Mouse (Mus musculus): Measurements from ENCODE around the gene Lysmd3.
"Not testable (repeated sequence)": the region's sequence is repeated elsewhere in the genome, so short reads cannot be mapped to it uniquely, and the experiment has no call there.

The Lysmd3 gene

DNA sequence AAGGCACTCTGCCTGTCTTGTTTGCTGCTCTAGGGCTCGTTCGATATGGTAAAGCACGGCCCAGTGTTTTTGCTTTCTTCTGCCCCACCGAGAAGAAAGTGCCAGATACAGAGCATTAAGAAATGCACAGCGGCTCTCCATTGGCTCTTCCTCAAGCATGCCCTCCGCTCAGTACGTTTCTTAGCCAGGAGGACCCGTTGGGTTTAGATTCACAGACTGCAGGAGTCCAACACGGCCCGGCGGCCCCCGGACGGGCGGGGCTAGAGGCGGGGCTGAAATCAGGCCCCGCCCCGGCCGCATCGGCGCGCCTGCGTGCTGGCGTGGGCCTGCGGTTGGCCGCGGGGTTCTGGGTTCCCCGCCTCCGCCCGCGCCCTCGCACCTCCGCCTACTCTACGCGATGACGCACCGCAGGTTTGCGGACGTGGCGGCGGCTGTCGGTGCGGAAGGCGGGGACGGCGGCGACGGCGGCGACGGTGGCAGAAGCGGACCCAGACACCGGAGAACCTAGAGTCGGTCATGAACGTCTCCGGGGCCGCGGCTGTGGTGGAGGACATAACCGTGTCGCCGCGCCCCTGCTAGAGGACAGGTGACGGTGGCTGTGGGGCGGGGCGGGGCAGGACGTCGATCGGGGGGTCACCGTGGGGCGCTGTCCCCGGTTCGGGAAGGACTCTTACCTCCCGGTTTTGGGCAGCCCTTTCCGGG lies at the start of gene Lysmd3:
Gene Lysmd3 (plus strand): TSS at position 313 of the 702 bp plus-strand sequence.
- peak; percentile 80 for DNase-seq (ENCODE audit: low read depth)

DNA sequence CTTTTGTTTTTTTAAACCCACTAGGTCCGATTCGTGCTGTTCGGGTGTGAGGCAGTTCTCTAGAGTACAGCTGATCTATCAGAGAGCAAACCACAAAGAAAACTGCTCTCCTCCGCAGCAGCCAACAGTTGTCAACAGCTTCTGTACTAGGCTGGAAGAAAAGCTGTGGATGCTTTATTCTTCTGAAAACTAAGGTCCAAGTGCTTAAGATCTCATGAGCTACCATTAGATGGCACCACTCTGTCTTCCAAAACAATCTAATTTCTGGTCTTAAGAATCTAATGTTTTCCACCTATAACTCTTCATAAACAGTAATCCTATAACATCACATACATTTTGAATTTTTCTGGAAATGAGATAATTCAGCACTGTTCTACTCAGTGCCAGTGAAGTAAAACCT lies 47.1 kb upstream of the Lysmd3 start:
- DNase-seq (ENCODE audit: low read depth) = no peak

DNA sequence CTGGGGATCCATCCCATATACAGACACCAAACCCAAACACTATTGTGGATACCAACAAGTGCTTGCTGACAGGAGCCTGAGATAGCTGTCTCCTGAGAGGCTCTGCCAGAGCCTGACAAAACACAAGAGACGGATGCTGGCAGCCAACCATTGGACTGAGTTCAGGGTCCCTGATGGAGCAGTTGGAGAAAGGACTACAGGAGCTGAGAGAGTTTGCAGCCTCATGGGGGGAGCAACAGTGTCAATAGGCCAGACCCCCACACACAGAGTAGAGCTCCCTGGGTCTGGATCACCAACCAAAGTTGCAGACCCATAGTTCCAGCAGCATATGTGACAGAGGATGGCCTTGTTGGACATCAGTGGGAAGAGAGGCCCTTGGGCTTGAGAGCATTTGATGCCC lies 29.6 kb upstream of the Lysmd3 start:
- DNase-seq (ENCODE audit: low read depth) = not testable (repeated sequence)

DNA sequence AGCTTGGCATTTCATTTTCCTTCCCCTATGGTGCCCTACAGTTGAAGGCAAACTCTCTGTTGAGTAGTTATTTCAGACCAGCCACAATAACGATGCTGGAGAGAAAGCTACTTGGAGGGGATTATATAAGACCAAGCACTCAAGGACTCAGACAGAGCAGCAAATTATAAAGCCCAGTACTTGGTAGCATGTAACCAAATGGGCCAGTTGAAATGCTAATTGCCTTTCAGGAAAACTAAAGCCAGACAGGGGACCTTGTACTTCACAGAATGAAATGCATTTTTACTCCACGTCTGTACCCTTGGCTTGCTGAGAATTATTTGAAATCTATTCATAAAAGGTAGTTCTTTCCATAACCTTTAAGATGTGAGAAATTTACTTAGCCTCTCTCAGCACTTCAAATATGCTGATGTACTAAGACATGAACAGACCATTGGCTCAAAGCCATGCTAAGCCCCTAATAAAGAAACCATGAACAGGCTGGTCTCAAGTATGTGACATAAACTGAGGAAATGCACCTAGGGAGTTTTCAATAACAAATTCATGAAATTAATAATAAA lies 28.8 kb upstream of the Lysmd3 start:
- DNase-seq (ENCODE audit: low read depth) = no peak

DNA sequence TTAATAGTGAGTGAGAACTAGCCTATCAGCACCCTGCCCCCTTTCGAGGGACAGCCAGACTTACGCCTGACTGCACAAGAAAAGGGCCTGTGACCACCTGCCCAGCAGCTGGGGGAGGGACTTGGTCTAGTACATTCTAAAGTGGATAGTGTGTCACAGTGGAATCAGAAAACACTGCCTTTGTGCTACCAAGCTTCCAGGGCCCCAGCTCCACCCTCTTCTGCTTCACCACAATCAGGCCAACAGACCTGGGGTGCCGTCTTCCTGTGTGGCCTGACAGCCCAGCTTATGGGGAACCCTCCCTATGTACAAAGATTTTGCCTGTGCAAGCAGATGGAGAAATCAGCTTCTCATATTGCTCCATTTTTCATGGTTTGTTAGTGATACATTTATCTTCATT lies 28.1 kb upstream of the Lysmd3 start:
- DNase-seq (ENCODE audit: low read depth) = no peak

DNA sequence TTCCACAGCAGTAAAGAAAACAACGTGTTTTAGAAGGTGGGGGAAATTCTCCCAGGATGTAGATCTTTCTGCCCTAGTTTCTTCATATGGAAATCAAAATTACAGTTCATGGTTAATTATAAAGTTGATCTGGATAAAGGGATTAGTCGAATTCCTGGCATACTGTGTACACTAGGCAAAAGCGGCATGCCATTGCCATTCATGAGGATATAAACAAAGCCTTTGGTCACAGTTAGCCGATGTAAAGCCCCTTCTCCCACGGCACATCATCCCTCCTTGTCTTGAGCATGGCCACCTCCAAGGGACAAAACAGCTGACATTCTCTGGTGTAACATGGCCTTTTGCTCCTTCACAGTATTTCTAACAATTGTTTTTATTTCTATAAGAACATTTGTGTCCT lies 26.9 kb upstream of the Lysmd3 start:
- no peak for DNase-seq (ENCODE audit: low read depth)

DNA sequence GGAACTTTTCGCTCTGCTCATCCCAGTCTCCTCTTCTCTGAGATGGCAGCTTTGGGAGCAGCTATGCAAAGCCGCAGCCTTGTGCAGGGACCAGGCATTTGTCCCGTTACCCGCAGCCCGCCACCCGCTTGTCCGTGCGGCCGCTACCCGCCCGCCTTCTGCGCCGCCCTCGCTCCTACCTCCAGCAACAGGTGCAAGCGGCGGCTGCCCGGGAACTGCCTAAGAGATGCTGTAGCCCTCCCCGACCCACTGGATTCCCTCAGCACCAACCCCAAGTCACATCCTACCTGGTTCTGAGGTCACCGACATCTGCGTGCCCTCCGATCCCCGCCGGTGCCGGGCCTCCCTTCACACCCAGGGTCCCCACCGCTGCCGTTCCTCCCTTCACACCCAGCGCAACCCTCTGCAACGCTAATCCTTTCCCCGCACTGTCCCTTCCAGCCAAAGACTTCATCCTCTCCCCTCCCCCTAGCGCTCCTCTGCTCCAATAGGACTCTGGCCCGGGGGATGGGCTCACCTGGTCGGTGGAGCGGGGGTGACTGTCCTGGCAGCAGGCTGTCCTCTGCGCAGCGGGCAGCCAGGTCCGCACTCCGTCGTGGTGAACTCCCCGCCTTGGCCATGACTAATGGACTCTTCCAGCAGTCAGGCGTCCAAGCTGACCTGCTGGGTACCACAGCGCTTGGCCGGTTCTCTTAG lies 24.6 kb upstream of the Lysmd3 start, which contains the start of gene Adgrv1:
Gene Adgrv1 (minus strand): TSS at position 435 of the 696 bp plus-strand sequence.
- DNase-seq (ENCODE audit: low read depth) = no peak

DNA sequence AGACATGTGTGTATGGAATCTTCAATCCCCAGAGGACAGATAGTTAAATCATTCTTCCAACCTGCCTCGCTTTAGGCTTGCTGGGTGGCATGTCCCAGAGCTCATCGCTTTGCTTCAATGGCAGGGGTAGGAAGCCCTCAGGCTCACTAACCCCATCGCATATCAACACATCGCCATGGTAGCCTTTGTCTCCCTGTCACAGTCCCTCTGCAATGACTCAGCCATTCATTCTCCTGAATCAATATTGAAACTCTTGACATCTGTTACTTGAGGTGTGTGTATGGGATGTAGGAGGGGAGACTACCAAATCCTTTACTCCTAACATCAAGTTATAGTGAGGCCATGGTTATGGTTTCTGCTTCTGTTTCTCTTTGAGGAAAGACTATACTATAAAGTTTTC lies 17.8 kb upstream of the Lysmd3 start:
- DNase-seq (ENCODE audit: low read depth) = no peak

DNA sequence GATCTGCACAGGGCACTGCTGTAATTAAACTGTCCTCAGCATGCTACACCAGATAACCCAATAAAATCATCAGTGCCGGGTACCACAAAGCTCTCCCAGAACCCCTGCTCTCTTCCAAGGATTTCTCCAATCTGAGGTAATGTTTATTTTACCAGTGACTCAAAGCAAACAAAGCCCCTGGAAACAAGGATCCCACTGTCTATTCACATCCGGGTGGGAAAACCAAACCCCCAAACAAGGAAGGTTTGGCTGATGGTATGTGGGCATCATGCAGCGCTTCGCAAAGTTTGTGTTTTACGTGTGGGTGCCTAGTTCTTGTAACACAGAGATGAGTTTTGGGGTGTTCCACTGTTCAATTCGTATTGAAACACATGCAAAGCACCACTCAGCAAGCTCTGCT lies 16.6 kb upstream of the Lysmd3 start:
- DNase-seq (ENCODE audit: low read depth) = no peak

DNA sequence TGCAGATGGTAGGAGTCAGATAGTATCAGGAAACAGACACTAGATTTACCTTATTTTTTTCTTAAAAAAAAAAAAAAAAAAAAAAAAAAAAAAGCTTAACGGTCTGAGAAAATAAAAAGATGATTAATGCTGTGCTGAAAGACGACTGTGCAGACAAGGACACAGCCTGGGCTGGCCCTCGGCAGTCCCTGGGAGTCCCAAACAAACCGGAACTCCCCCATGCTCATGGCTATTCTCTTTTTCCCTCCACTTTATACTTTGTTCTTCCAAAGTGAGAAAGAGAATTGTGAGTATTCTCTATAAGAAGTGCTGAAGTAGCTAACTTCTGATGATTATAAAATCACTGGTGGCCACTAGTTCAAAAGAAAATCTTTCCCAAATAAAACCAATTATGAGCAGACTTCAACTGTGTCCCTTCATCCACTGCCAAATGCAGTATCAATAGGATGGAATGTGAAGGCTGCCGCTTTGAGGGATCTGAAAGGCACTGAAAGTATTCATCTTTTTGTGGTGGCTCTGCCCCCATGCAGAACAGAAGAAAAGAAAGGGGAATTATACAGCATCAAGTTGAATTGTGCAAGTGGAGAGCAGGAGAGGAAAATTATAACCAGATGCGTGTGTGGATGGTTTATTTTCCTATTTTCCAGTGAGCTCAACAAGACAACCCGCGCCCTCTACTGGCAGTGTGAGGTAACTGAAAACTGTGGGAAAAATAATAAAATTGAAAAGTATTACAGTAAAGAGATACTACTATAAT lies 16.0 kb upstream of the Lysmd3 start:
- DNase-seq (ENCODE audit: low read depth) = peak; percentile 67

DNA sequence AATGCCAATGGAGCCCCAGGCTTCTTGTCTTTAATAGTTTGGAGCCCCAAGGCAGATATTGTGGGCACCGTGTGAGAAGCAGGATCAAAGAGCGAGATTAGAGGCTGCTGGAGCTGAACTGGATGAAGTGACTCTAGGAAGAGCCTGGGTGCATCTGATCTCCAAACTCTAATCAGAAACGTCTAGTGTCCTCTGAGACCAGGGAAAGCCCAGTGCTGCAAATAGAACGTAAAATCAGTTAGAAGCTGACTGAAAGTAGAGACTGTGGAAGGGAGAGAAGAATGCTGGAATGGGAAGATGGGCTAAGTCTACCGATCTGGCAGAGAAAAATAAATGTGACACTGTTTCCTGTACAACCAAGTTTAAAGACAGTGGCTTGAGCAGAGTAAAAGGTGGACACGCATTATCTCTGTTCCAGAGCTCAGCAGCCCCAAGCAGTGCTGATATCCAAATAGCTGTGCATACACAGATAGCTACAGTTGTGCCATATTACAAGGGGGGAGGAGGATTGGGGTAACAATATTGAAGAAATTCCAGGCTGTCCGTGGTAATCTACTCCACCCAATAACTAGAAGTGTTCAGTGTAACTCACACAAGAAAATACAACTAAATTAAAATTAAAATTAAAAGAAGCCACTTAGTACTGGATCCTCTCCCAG lies 14.8 kb upstream of the Lysmd3 start:
- peak; percentile 70 for DNase-seq (ENCODE audit: low read depth)

DNA sequence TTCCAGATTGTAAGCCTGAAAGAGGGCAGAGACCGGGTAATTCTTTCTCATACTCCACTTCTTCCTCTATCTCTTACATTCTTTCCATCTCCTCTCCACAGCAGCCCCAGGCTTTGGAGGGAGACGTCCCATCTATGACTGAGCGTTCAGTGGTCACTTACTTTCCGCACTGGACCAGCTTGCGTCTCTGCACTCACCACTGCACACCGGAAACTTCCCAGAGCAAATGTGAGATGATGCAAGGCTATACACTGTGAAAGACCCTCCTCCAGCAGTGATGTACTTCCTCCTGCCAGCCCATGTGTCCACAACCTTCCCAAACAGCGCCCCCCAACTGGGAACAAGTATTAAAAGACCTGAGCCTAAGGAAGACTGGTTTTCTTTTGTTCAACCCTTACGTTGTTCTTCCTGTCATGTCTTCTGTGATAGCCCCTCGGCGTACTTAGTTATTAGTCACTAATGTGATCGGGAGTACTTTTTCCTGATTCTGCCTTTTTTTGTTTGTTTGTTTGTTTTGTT lies 13.4 kb upstream of the Lysmd3 start:
- DNase-seq (ENCODE audit: low read depth) = no peak

DNA sequence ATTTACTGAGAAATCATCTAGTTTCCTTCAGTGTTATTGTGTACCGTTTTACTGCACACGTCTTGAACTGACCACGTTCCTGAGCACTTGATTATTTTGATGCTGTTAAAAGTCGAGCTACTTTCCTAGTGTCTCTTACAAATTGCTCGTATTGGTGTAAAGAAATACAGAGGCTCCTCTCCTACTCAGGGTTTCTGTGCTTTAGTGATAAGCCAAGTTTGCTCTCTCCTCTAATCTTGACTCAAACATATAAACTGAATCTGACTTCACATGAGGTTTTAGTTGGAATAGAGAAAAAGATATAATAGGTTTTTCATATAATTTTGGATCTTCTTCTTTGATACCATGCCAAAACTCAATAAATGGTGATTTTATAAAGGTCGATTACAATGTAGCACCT lies 11.1 kb upstream of the Lysmd3 start:
- peak; percentile 50 for DNase-seq (ENCODE audit: low read depth)

DNA sequence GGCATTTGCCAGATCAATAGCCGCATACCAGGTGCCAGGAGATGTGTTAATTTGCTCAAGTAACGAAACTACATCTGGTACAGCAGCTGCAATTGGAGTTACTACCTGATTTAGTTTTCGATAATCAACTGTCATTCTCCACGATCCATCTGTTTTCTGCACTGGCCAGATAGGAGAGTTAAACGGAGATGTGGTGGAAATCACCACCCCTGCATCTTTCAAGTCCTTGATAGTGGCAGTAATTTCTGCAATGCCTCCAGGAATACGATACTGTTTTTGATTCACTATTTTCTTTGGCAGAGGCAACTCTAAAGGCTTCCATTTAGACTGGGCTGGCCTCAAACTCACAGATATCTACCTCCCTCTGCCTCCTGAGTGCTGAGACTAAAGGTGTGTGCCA lies 7.1 kb upstream of the Lysmd3 start:
- peak; percentile 43 for DNase-seq (ENCODE audit: low read depth)

DNA sequence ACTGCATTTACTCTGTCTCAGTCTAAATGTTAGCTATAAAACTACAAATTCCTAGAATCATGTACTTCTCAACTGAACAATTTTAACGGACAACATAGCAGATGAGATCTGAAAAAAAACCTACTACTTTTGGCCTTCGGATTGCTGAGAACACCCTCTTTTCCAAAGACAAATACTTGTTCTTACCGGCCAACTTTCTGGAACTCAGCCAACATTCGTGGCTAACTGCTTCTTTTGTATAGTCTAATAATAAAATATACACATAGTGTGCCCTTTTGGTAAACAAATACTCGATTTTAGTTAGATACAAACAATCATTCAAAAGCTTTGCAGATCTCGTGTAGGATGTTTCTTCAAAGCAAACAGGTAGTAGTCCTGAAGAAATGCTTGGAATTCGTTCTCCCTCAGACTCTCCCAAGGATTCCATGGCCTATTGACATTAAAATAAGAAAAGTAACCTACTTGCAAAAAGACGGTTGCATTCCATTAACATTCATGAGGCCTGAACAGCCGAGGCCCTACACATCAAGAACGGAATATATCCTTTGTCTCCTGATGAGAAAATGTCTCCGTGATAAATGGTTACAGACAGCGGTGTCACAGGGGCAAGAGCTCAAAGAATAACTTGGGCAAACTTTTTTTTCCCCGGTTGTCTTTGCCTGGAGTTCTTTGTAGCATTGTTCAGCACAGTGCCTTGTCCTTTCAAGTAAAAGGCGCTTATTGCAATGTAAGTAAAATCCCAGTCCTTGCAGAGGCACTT lies 1.2 kb upstream of the Lysmd3 start:
- DNase-seq (ENCODE audit: low read depth) = no peak

DNA sequence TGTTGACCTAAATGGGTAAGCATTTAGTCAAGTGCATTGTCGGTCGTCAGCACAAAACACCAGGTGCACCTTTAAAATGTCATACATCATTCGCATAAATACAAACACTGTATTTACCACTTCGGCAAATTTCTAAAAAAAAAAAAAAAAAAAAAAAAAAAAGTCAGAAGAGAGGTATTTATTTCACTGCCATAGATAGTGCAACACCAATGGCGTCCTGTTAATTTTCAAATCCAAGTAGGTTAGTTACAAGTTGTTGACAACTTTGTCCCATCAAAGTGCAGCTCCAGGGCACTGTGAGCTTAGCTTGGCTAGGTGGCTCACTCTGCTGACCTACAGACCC lies 484 bp upstream of the Lysmd3 start:
- DNase-seq (ENCODE audit: low read depth) = no peak

DNA sequence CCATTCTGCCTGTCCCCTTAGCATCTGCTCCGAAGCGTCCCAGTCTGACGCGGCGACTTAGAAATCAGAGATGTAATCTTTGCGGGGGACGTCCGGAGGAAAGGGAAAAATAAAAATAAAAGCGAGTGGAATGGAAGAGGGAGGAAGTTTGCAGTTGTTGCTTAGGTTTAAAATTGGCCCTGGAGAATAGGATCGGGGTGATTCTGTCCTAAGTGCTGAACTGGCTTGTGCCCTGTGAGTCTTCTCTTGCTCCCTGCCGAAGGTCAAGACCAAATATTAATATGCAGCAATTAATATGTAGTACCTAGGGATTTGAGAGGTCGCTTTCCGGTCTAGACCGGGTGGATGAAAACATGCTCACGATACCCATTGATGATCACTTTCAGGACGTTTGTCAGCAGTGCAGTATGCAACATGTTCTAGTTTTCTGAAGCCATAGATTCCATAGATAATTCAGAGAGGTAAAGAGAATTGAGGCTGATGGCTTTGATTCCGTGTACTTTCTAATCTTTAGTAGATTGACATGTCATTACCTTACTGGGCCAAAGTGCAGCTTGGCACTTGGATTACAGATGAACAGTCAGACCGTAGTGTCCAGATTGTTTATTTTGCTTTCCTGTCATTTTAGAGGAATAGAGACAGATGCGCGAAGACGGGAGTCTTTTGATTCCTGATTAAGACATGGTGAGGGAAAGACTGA lies 740 bp downstream of the Lysmd3 start:
- no peak for DNase-seq (ENCODE audit: low read depth)

DNA sequence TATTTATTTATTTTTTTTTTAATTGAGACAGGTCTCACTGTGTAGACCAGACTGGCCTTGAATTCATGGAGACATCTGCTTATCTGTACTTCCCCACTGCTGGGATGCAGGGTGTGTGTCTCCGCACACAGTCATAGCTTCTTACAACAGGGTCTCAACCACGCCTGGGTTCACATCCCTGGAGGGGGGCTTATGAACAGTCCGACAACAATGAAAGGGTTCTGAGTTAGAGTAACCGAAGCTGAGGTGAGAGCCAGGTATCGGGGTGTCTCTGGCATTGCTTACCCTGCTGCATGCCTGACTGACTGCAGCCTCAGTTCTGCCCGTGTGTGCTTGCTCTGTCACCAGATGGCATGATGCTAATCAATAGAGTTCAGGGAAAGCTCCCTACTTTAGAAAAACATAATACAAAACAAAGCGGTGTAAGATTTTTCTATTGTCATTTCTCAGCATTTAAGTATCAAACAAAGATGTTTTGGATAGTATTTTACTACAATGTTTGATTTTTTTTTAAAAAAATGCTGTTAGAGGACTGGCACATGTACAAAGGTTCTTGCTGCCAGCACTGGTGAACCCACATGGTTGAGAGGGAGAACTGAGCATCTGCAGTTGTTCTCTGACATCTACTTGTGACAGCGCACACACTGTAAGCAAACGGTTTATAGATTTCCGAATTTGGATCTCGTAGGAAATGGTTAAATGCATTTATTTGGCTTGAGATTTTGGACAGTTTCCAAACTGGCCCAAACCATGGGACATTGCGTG lies 6.3 kb downstream of the Lysmd3 start:
- DNase-seq (ENCODE audit: low read depth) = no peak

DNA sequence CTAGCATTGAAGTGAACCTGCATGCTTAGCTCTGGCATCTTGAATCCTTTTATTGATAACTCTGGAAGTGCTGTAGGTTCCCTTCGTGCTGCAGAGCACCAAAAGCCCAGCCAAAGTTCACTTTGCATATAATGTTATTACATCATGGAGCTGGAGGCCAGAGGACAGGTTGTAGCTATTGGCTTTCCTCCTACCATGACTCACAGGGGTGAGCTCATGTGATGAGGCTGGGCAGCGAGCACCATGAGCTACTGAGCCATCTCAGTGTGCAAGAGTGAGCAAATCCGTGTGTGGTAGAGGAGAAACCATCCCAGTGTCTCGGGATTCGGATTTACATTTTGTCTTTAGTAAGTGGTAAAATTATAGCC lies 6.9 kb downstream of the Lysmd3 start:
- no peak for DNase-seq (ENCODE audit: low read depth)

DNA sequence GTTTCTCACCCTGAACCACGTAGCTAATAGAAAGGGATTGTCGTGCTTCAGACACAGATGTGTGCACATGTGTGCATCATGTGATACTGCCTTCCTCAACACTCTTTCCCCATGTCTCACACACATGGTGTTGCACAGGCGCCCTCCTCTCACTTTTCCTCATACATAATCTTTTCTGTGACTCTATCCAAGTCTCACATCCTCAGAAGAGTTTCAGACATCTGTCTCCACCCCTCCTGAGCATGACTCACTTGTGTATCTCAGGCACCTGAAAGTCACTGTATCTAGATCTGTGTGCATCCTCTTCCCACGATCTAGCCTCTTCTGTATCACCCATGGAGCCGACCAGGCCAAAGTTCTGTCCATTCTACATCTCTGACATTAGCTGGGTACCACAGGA lies 10.2 kb downstream of the Lysmd3 start:
- DNase-seq (ENCODE audit: low read depth) = no peak

All from c-Kit-positive CD71-positive TER-119-negative erythroid progenitor cells, embryonic 14.5 days (primary cell).